Mouse (Mus musculus): ENCODE data around the gene Tymp. TPM values are rescaled to one million over a fixed set of nuclear protein-coding genes. Genes with fewer than 3 reads are reported as not detected.
A peak's percentile ranks its signal among the peaks of the same experiment; 100 is the strongest.

Gene Tymp
- total RNA-seq, 2 experiments from 2014 or later = 0.26 to 0.32 TPM

- DNase-seq (ENCODE audit: low spot score in 2 of 2) = no peak
Observed at GRCm38 (mm10) chr15:89374340-89374739, 2.5 kb downstream of the Tymp start.

DNA sequence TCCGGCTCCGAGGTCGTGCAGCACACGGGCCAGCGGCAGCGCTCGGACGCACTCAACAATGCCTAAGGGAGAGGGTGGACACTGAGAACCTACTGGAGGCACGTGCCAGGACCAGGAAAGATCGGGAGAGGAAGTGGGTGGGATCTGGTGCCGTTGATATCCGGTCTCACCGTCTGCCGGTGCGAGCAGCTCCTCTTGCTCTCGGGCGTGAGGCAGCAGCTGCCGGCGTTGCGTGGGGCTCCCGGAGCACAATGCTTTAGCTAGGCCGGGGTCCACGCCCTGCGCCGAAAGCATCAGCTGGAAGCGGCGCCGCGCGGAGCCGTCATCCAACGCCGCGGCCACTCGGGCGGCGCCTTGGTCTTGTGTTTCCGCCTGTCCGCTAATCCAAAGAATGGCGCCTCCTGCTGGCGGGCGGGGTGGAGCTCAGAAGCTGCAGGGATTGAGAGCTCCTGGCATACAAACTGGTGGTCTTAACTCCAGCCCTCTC is 3.0 kb downstream of the Tymp start, which contains the start of gene Sco2:
Gene Sco2, minus strand, starts transcription at position 85 of the 487 bp plus-strand sequence.
- peak; percentile 93 to 95 for DNase-seq (ENCODE audit: low spot score in 2 of 2)

- peak; percentile 76 to 86 for DNase-seq (ENCODE audit: low spot score in 2 of 2)
Observed at GRCm38 (mm10) chr15:89373027-89373761, 3.6 kb downstream of the Tymp start.

DNA sequence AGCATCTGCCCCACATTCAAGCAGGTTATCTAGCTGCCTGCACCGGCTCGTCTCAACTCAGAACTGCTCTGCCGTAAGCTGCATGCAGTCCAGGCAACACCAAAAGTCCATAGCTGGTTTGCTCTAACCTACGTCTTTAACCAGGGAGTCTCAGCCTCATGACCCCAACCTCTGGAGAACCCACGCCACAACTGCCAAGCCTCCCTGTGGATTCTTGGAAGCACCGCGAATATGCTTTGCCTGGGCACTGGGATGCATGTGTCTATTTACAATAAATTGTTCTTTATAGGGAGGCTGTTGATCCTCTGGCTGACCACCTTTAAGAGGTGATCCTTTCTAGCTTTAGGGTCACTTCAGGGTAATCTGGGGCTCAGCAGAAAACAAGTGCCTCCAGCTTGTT is 4.3 kb downstream of the Tymp start:
- no peak for DNase-seq (ENCODE audit: low spot score in 2 of 2)

GRCm38 (mm10) chr15:89372068-89372467 is 4.8 kb downstream of the Tymp start:
- DNase-seq (ENCODE audit: low spot score in 2 of 2) = no peak

GRCm38 (mm10) chr15:89365141-89365551 is 11.7 kb downstream of the Tymp start:
- no peak for DNase-seq (ENCODE audit: low spot score in 2 of 2)

DNA sequence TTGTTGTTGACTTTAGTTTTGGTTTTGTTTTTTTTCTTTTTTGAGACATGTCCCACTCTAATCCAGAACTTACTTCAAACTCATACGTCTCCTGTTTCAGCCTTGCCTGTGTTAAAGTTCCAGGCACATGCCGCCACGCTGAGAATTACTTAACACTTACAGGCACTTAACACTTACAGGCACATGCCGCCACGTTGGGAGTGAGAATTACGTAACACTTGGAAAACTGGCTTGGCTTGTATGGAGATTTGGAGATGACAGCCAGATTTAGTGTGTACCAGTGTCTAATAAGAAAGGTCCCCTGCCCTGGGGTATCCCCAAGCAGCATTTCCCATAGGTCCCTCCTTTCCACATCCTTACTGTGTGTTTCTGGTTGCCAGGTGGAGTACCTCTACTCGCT is 13.8 kb downstream of the Tymp start:
- no peak for DNase-seq (ENCODE audit: low spot score in 2 of 2)

DNA sequence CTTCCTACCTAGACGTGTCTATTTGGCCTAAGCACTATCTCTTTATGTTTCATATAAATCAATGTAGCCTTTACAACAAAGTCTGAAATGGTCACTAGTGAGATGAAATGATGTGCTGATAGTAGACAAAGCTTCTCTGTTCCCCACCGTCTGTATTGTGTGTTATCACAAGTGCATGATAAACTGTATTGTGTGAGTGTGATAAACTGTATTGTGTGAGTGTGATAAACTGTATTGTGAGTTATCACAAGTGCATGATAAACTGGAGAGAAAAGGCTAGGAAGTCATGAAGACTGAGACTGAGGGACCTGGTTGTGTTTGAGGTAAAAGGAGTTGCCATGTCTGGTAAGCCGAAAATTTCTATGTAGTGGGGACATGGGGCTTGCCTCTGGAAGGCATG is 18.1 kb downstream of the Tymp start:
- DNase-seq (ENCODE audit: low spot score in 2 of 2) = no peak

DNA sequence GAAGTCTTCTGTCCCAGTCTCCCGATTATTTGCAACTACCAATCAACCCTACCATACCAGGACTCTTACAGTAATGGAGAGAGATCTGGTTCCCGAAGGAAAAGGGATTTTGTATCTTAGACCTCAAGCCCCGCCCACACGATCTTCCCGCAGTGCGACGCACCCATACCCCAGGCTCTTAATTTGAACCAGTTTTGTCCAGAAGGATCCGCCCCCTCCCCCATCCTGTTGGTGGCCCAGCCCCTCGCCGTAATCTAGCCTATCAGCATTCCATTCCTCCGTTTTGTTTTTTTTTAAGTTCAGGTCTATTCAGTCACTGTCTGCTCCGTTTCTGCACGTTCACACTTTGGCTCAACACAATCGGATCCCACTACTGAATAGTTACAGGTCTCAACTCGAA is 20.5 kb downstream of the Tymp start:
- DNase-seq (ENCODE audit: low spot score in 2 of 2) = peak; percentile 61 to 85

DNA sequence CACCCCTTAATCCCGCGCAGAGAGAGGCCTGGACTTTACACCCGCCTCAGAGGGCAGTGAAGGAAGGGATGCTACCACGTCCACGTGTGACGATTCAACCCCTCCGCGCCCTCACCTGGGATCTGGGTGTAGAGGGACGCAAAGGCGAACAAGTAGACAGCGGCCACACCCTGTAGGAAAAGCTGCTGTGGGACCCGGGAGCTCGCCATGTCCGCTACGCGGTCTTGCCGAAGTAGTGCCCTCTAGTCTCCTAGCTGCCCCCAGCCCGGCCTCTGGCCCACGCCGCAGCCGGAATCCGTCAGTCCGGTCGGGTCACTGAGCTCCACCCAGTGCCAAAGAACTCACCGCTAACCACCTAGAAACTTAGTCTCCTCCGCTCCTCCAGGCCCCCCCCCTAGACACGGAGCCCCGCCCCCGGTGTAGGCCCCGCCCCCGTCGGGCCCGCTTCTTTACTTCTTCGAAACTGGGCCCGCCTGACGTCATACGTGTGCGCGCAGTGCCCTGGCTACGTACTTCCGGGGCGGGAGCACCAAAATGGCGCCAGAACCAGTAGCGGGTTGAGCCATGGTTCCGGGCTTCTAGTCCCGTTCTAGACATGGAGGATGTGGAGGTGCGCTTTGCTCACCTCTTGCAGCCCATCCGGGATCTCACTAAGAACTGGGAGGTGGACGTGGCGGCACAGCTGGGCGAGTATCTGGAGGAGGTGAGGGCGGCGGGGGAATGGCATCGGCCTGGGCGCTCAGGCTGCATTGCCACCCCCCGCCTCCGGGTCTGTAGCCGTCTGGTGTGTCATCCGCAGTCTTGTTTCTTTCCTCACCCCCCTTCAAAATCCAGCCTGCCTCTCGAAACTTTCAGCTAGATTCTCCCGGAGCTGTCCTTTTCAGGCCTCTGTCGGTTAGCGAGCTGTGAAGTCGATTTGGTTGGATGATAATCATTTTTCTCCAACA is 21.3 kb downstream of the Tymp start, which contains the start of the genes Lmf2 and Ncaph2:
Gene Lmf2, minus strand, starts transcription at position 419 of the 947 bp plus-strand sequence.
Gene Ncaph2, plus strand, starts transcription at position 479 of the 947 bp plus-strand sequence.
- peak; percentile 92 to 97 for DNase-seq (ENCODE audit: low spot score in 2 of 2)

GRCm38 (mm10) chr15:89354455-89354854 is 22.4 kb downstream of the Tymp start:
- no peak for DNase-seq (ENCODE audit: low spot score in 2 of 2)

DNA sequence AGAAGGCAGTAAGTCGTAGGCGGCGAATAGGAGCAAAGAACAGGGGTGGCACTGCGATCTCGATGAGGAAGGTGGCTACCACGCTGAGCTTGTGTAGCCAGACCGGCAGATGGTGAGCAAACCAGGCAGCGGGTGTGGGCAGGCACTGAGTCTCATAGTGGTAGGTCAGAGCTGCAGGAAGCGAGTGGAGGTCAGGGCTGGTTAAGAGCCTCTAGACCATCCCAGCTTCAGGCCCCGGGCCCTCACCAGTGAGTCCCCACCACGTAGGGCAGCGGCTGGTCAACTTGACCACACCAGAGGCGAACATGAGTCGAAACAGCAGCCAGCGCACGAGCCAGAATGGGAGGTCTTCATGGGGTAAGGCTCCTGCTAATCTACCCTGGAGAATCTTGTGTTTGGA is 23.0 kb downstream of the Tymp start:
- DNase-seq (ENCODE audit: low spot score in 2 of 2) = no peak

GRCm38 (mm10) chr15:89352795-89353194 is 24.0 kb downstream of the Tymp start:
- DNase-seq (ENCODE audit: low spot score in 2 of 2) = no peak

DNA sequence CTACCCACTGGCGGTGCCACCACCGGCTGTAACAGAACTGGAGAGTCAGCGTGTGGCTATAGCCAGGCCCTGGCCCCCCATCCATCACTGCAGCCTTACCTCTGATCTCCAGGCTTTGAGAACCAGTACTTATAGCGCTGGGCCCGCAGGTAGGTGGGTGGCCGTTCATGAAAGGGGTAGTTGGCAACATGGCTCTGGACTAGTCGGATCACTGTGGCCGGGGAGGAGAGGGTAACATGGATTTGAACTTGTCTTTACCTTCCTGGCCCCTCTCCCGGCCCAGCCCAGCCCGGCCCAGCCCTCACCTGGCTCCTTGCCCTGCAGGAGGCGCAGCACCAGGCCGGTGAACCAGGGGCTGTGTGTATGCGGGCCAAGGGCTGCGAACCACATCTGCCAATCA is 24.8 kb downstream of the Tymp start:
- no peak for DNase-seq (ENCODE audit: low spot score in 2 of 2)

DNA sequence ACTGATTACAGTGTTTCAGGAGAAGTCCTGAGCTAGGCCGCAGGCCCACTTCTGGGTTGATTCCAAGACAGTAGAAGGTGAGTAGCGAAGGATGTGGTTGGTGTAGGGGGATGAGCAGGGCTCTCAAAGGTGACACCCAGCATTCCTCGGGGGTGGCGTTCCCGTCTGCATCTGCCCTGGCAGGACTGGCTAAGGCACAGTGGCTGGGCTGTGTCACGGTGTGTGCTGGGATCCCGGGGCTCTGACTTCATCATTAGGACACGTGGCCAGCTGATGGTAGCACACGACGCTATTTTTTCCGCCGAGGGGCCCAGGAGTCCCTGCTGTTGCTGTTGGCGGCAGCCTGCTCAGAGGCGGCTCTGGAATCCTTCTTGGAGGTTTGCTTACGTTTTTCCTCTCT is 25.5 kb downstream of the Tymp start:
- DNase-seq (ENCODE audit: low spot score in 2 of 2) = no peak

DNA sequence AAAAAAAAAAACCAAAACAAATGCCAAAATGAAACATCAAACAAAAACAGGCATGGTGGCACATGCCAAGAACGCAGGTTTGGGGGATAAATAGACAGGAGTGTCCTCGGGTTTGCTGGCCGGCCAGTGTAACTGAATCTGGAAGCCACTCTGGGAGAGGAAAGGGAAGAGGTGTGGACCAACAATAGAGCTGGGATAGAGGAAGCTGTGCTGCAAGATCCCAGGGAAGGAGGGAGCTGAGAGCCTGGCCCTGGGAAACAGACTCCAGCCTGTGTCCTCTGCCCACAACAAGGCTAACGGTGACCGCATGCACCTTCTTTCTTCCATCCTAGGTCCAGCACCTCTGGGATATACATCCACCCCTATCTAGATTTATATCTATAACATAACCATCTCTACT is 26.4 kb downstream of the Tymp start:
- DNase-seq (ENCODE audit: low spot score in 2 of 2) = no peak

DNA sequence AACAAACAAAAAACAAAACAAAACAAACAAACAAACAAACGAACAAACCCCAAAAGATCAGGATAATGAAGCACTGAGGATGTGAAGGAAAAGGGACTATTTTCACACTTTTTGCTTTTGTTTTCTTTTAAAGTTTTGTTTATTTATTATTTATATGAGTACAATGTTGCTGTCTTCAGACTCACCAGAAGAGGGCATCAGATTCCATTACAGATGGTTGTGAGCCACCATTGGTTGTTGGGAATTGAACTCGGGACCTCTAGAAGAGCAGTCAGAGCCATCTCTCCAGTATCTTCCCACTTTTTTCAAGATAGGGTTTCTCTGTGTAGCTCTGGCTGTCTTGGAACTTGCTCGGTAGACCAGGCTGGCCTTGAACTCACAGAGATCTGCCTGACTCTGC is 33.5 kb downstream of the Tymp start:
- no peak for DNase-seq (ENCODE audit: low spot score in 2 of 2)

DNA sequence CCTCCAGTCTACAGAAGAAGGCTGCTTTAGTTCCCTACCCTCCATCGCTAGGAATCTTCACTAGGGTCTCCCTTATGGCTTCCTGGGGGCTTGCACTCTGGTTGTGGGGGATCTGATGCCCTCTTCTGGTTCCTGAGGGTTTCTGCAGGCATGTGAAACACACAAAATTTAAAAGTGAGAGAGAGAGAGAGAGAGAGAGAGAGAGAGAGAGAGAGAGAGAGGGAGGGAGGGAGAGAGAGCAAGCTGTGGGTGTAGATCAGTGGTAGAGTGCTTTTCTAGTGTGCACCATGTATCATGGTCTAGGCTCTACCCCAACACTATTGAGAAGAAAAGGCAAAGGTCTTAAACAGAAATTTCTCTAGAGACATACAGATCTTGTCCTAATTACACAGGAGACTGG is 35.2 kb downstream of the Tymp start:
- no peak for DNase-seq (ENCODE audit: low spot score in 2 of 2)

DNA sequence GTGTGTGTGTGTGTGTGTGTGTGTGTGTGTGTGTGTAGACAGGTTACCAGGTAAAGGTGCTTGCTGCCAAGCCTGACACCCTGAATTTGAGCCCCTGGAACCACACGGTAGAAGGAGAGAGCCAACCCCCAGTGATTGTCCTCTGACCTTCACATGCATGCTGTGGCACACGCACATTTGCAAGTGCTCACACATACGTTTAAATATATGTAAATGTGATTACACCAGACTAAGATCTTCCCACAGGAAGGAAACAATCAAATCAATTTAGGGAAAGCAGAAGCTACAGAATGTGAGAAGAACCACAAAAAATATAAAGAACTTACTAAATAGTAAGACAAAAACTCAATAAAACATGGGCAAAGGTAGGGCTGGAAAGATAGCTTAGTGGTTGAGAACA is 36.7 kb downstream of the Tymp start:
- DNase-seq (ENCODE audit: low spot score in 2 of 2) = no peak

GRCm38 (mm10) chr15:89339696-89340095 is 37.1 kb downstream of the Tymp start:
- no peak for DNase-seq (ENCODE audit: low spot score in 2 of 2)

GRCm38 (mm10) chr15:89336422-89336821 is 40.4 kb downstream of the Tymp start:
- DNase-seq (ENCODE audit: low spot score in 2 of 2) = no peak
